Mouse (Mus musculus) cortical plate, adult 2 months (tissue): ENCODE data around the gene Sumo3.

Experiments
- CTCF ChIP-seq: fragments of 200-500 bp; IDR thresholded peaks from 2 replicates; pipeline ENCODE4 v1.5.1; 2011; ENCODE audit warnings: mild to moderate bottlenecking, control low read depth, low read length; ENCODE audit not compliant: insufficient read depth; ENCODE audit errors: extremely low read depth
- POLR2A ChIP-seq: fragments of 200-500 bp; IDR thresholded peaks from 2 replicates; pipeline ENCODE4 v1.6.1; 2011; ENCODE audit warnings: mild to moderate bottlenecking, low read length, control low read depth; ENCODE audit not compliant: insufficient read depth; ENCODE audit errors: extremely low read depth

GRCm38 (mm10) chr10:77608589-77608988 is 2.7 kb downstream of the Sumo3 start:
- TF ChIP-seq CTCF (no peak), POLR2A (no peak)
